Mouse (Mus musculus) ZHBTc4 (cell line): Measurements from ENCODE around the gene Fgf18.

Experiments used
- DNase-seq: peaks from one replicate; pipeline ENCODE4 v3.0.0-alpha.2; 2011; ENCODE audit warnings: low read depth, low spot score

Fgf18 gene

DNA sequence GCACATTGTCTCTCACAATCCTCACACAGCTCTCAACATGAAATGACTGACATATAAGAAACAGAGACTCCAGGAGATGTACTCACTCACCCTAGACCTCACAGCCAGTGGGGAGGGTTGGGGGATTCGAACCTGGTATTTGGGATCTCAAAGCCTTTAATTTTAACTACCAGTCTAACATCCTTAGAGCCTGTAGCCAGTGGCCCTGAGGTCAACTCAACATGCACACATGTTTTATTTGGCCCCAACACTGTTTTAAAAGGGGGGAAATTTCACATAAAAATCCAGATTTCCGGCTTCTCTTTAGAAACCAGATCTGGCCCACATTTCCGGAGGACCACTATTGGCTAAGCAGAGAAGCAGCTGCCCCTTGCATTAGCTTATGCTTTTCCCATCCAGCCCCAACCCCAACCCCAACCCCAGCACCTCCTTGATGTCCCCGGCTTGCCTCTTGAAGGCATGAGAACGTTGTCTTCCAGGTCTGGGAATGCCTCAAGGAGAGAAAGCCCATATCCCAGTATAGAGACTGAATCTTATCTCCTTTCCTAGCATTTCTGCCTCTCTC lies 75.8 kb downstream of the Fgf18 start:
- DNase-seq: no peak

GRCm38 (mm10) chr11:33070520-33070919 lies 76.7 kb downstream of the Fgf18 start:
- DNase-seq: no peak
